Comparison of ENCODE assay signal across 21 mouse cellular contexts in genomic region chr12:100380697-100381291, GRCm38 (mm10).
DNase-seq lines count a peak whose midpoint lies in the region; ATAC-seq and TF ChIP-seq lines count a peak whose summit lies in the region.
"Had no signal": no experiment of that assay in that cellular context is flagged by ENCODE, and none has a peak within 500 bp of the region (broad histone marks: within the 10 kb centered on the region; RNA-seq: fewer than 3 reads in every experiment).

No protein-coding gene starts in this region.

- H3K27ac ChIP-seq in left cerebral cortex, adult 2 months, result peak overlapping the region; percentile 86
- peak overlapping the region; percentile 39 for H3K27ac ChIP-seq in bone marrow, adult 2 months (ENCODE audit: control insufficient read depth, insufficient read depth, low read depth, low read length, poor library complexity)
- peak overlapping the region; percentile 55; the same call in 1 of the 2 replicates for H3K27ac ChIP-seq in embryonic facial prominence, embryonic 13.5 days
- H3K27ac ChIP-seq in midbrain, embryonic 14.5 days (replicated peaks; ENCODE audit: low read depth, low read length), result no peak overlapping the region
- H3K27ac ChIP-seq: embryonic facial prominence, embryonic 15.5 days; forebrain, embryonic 10.5 days; heart, embryonic 13.5 days; midbrain, embryonic 12.5 days had no signal

- H3K9me3 ChIP-seq in embryonic facial prominence, embryonic 13.5 days, result no peaks in the 10 kb centered on the region
- H3K9me3 ChIP-seq in midbrain, embryonic 14.5 days (ENCODE audit: control insufficient read depth, low read length), result no peaks in the 10 kb centered on the region
- H3K9me3 ChIP-seq: embryonic facial prominence, embryonic 15.5 days; forebrain, embryonic 10.5 days; G1E; heart, embryonic 13.5 days; midbrain, embryonic 12.5 days had no signal

- TF ChIP-seq POLR2A in bone marrow, adult 2 months (IDR thresholded peaks at IDR 0.05; ENCODE audit: borderline replicate concordance, control insufficient read depth, low read depth, low read length), result no peak

- intact Hi-C loops in left cerebral cortex, adult 2 months (cut with DNase I), result no loop called here
- intact Hi-C loops in left cerebral cortex, postnatal 4 days (cut with DNase I), result no loop called here

- H3K27me3 ChIP-seq in embryonic facial prominence, embryonic 13.5 days, result no peaks in the 10 kb centered on the region
- H3K27me3 ChIP-seq in midbrain, embryonic 14.5 days (ENCODE audit: control insufficient read depth, insufficient read depth, low read length), result no peaks in the 10 kb centered on the region
- H3K27me3 ChIP-seq: embryonic facial prominence, embryonic 15.5 days; heart, embryonic 13.5 days; midbrain, embryonic 12.5 days had no signal

- peaks cover 34% of the 10 kb centered on the region for H3K36me3 ChIP-seq in embryonic facial prominence, embryonic 13.5 days
- peaks cover 47% of the 10 kb centered on the region for H3K36me3 ChIP-seq in midbrain, embryonic 14.5 days (ENCODE audit: control insufficient read depth, insufficient read depth, low read length)

- H3K4me2 ChIP-seq in embryonic facial prominence, embryonic 13.5 days, result 0 out of 2 replicates have a peak overlapping the region, but pooled peaks have one; percentile 18
- H3K4me2 ChIP-seq in midbrain, embryonic 14.5 days (ENCODE audit: low read length), result no peak overlapping the region
- H3K4me2 ChIP-seq: embryonic facial prominence, embryonic 15.5 days; heart, embryonic 13.5 days; midbrain, embryonic 12.5 days had no signal

- no peak for TF ChIP-seq CTCF in left cerebral cortex, adult 2 months (IDR thresholded peaks at IDR 0.05)
- TF ChIP-seq CTCF in bone marrow, adult 2 months (IDR thresholded peaks at IDR 0.05; ENCODE audit: control insufficient read depth, insufficient read depth, low read length), result no peak

- no peak for DNase-seq in left cerebral cortex, adult 2 months (ENCODE audit: extremely low spot score in 1 of 2, low spot score in 2 of 2)
- no peak for DNase-seq in left cerebral cortex, postnatal 4 days
- DNase-seq in midbrain, embryonic 14.5 days, result no peak
- no peak for DNase-seq in ovary, postnatal 14 days (ENCODE audit: low spot score)
- DNase-seq: adrenal gland, postnatal 36 days; cerebellum, postnatal 14 days; heart, postnatal 36 days; kidney, adult 11 months; kidney, postnatal 14 days; layer of hippocampus, adult 9-11 months; lung, postnatal 36 days; thymus, adult 2 months had no signal

- H3K9ac ChIP-seq in embryonic facial prominence, embryonic 13.5 days, result no peak overlapping the region
- no peak overlapping the region for H3K9ac ChIP-seq in midbrain, embryonic 14.5 days (replicated peaks; ENCODE audit: low read length)
- H3K9ac ChIP-seq: embryonic facial prominence, embryonic 15.5 days; heart, embryonic 13.5 days; midbrain, embryonic 12.5 days had no signal

- ATAC-seq in embryonic facial prominence, embryonic 13.5 days (ENCODE audit: insufficient number of reproducible peaks, insufficient read depth, low FRiP score, low TSS enrichment, low read depth), result no peak
- ATAC-seq in monocyte, adult 5-6 weeks (replicated peaks; ENCODE audit: insufficient number of reproducible peaks, low FRiP score, low TSS enrichment, poor library complexity, severe bottlenecking), result peak; percentile 38; the same call in 1 of the 2 replicates
- no peak for ATAC-seq in midbrain, embryonic 14.5 days (ENCODE audit: low FRiP score, low TSS enrichment)
- ATAC-seq: hindbrain, embryonic 16.5 days had no signal

- no peak overlapping the region for H3K4me3 ChIP-seq in left cerebral cortex, adult 2 months
- peak overlapping the region; percentile 7 for H3K4me3 ChIP-seq in bone marrow, adult 2 months (replicated peaks; ENCODE audit: control insufficient read depth, low read depth, low read length)
- no peak overlapping the region for H3K4me3 ChIP-seq in embryonic facial prominence, embryonic 13.5 days
- no peak overlapping the region for H3K4me3 ChIP-seq in midbrain, embryonic 14.5 days (replicated peaks; ENCODE audit: low read depth, low read length)
- H3K4me3 ChIP-seq: embryonic facial prominence, embryonic 15.5 days; forebrain, embryonic 10.5 days; heart, embryonic 13.5 days; midbrain, embryonic 12.5 days had no signal

- 16% methylated on average over 14 of the region's 14 CpGs for WGBS in bone marrow, adult 2 months
- WGBS in embryonic facial prominence, embryonic 13.5 days, result 40% methylated on average over 14 of the region's 14 CpGs
- whole genome bisulfite sequencing in midbrain, embryonic 14.5 days, result 77% methylated on average over 14 of the region's 14 CpGs

- peaks cover 1% of the 10 kb centered on the region; the same call in 1 of the 2 replicates for H3K4me1 ChIP-seq in bone marrow, adult 2 months (ENCODE audit: control insufficient read depth, insufficient read depth, low read length)
- H3K4me1 ChIP-seq in embryonic facial prominence, embryonic 13.5 days, result peaks cover 12% of the 10 kb centered on the region
- H3K4me1 ChIP-seq in midbrain, embryonic 14.5 days (ENCODE audit: control insufficient read depth, insufficient read depth, low read length), result no peaks in the 10 kb centered on the region
- H3K4me1 ChIP-seq: forebrain, embryonic 10.5 days; midbrain, embryonic 12.5 days had no signal
